Mouse (Mus musculus): ENCODE measurements around the gene Rtkn. TPM values are rescaled to one million over a fixed set of nuclear protein-coding genes. Genes with fewer than 3 reads are reported as not detected.

Gene Rtkn
- polyA plus RNA-seq, 1 experiment = 169 TPM

DNA sequence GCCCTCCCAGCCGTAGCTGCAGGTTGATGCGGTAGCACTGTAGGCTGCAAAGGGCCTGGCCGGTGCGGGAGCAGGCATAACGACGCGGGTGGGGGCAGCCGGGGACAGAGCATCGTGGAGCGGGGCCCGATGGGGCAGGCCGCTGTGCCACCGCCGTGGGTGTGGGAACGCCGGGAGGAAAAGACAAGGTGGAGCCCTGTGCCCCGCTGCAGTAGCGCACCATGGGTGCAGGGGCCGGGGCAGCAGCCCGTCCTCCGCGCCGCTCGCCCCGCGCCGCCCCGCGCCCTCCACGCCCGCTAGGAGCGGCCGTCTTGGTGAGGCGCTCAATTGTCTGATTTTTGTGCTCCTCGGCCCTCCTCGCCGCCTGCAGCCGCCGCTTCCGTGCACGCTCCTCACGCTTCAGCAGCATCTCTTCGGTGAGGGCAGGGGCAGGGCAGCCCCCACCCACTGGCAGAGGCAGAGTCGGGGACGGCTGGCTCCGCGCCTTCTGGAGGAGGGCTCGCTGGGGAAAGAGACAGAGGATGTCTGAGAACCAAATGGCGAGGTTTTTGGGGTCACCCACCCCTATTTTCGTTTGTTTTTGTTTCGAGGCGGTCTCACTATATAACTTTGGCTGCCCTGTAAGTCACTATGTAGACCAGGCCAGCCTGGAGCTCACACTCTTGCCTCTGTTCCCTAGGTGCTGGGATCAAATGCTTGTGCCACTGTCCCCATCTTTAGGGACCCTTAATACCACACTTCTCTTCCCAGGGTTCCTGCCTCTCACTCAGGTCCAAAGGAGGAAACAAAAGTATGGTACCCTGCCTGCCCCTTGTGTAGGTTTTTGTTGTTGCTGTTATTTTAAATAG, 13.2 kb upstream of the Rtkn start:
- Histone ChIP-seq H3K4me1 (ENCODE audit: control insufficient read depth, insufficient read depth, low read length) (no peaks in the 10 kb centered on the region), H3K4me3 (ENCODE audit: insufficient read depth, low read length) (peak overlapping the region; percentile 51), H3K27ac (ENCODE audit: insufficient read depth, low read length) (peak overlapping the region; percentile 18; the same call in 1 of the 2 replicates)
- no peak for TF ChIP-seq POLR2A (IDR thresholded peaks at IDR 0.05; ENCODE audit: extremely low read depth, insufficient read depth, low read length)
- no peak for TF ChIP-seq CTCF (IDR thresholded peaks at IDR 0.05; ENCODE audit: extremely low read depth, insufficient read depth, low read length)

DNA sequence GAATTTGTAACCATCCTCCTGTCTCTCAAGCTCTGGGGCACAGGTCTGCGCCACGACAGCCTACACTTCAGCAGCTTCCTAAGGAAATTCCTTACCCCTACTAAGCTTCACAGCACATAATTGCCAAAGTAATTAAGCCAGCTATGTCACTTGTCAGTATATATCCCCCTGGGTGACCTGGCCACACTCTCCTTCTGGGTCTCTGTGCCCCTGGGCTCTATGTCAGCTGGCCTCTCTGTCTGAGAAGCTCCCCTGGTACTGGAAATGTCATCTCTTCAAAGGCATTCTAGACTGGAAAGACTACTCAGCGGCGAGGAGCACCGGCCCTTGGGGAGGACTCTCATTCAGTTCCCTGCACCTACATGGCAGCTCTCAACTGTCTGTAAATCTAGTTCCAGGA, 12.3 kb upstream of the Rtkn start:
- H3K27ac ChIP-seq (ENCODE audit: insufficient read depth, low read length) = no peak overlapping the region
- no peaks in the 10 kb centered on the region for H3K4me1 ChIP-seq (ENCODE audit: control insufficient read depth, insufficient read depth, low read length)
- TF ChIP-seq POLR2A (IDR thresholded peaks at IDR 0.05; ENCODE audit: extremely low read depth, insufficient read depth, low read length) (no peak), CTCF (IDR thresholded peaks at IDR 0.05; ENCODE audit: extremely low read depth, insufficient read depth, low read length) (no peak)

GRCm38 (mm10) chr6:83124851-83125312, 10.4 kb upstream of the Rtkn start:
- H3K4me1 ChIP-seq (ENCODE audit: control insufficient read depth, insufficient read depth, low read length) = no peaks in the 10 kb centered on the region
- TF ChIP-seq CTCF (IDR thresholded peaks at IDR 0.05; ENCODE audit: extremely low read depth, insufficient read depth, low read length) = no peak
- TF ChIP-seq POLR2A (IDR thresholded peaks at IDR 0.05; ENCODE audit: extremely low read depth, insufficient read depth, low read length) = peak; percentile 72
- peak overlapping the region; percentile 63 for H3K4me3 ChIP-seq (ENCODE audit: insufficient read depth, low read length)
- no peak overlapping the region for H3K27ac ChIP-seq (ENCODE audit: insufficient read depth, low read length)

More for the DNA sequence above, 12.3 kb upstream of the Rtkn start:
- H3K4me3 ChIP-seq (ENCODE audit: insufficient read depth, low read length) = no peak overlapping the region

DNA sequence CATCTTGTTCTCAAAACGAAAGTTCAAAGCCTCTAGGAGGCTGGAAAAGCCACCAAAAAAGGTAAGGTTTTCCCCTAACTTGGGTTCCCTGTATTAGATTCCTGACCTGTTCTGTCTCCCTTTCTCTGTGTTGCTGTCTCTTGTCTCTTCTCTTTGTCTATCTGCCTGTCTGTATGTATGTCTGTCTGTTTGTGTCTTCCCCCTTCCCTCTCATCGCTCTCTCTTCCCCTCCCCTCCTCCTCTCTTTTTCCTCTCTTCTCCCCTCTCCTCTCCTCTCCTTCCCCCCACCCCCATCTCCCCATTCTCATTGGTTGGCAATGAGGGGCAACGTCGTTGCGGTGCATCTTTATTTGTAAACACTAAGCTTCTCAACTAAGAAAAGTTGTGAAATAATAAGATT, 9.9 kb upstream of the Rtkn start, which contains the start of gene Ino80b:
Ino80b (minus strand) TSS at position 101 of the 400 bp plus-strand sequence.
- no peak within 1 kb of the TSS for H3K27ac ChIP-seq (ENCODE audit: insufficient read depth, low read length)

GRCm38 (mm10) chr6:83127419-83127818, 7.8 kb upstream of the Rtkn start:
- Histone ChIP-seq H3K27ac (ENCODE audit: insufficient read depth, low read length) (no peak overlapping the region), H3K4me1 (ENCODE audit: control insufficient read depth, insufficient read depth, low read length) (no peaks in the 10 kb centered on the region), H3K4me3 (ENCODE audit: insufficient read depth, low read length) (no peak overlapping the region)
- TF ChIP-seq CTCF (IDR thresholded peaks at IDR 0.05; ENCODE audit: extremely low read depth, insufficient read depth, low read length) (no peak), POLR2A (IDR thresholded peaks at IDR 0.05; ENCODE audit: extremely low read depth, insufficient read depth, low read length) (no peak)

More for the DNA sequence above, 9.9 kb upstream of the Rtkn start, which contains the start of gene Ino80b:
- no peaks in the 10 kb centered on the region for H3K4me1 ChIP-seq (ENCODE audit: control insufficient read depth, insufficient read depth, low read length)
- TF ChIP-seq CTCF (IDR thresholded peaks at IDR 0.05; ENCODE audit: extremely low read depth, insufficient read depth, low read length) (no peak), POLR2A (IDR thresholded peaks at IDR 0.05; ENCODE audit: extremely low read depth, insufficient read depth, low read length) (no peak)
- peak within 1 kb of the TSS; percentile 63 for H3K4me3 ChIP-seq (ENCODE audit: insufficient read depth, low read length)

DNA sequence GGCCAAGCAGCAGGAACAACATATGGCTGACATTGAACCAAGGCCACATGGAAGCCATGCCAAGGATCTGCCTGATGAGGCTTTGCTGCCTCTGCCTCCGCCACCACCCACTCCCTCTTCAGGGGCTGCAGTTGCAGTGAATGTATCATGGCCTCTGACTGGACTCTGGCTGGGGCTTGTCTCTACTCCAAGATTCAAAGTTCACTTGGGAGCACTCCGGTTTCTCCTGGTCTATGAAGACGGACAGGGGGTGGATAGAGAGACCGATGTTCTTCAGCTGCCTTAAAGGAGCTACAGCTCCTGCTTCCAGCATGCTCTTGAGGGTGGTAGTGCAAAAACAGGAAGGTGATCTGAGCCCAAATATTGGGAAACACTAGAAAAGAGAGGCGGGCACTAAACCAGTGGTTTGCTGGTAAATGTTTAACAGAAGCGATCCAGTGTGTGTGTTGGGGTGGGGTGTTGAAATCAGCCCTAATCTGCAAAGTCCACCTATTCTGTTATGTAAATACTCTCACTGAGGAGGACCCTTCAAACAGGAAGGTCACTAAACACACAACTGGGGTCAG, 3.7 kb upstream of the Rtkn start:
- Histone ChIP-seq H3K4me1 (ENCODE audit: control insufficient read depth, insufficient read depth, low read length) (no peaks in the 10 kb centered on the region), H3K27ac (ENCODE audit: insufficient read depth, low read length) (no peak overlapping the region), H3K4me3 (ENCODE audit: insufficient read depth, low read length) (no peak overlapping the region)
- TF ChIP-seq POLR2A (IDR thresholded peaks at IDR 0.05; ENCODE audit: extremely low read depth, insufficient read depth, low read length) (no peak), CTCF (IDR thresholded peaks at IDR 0.05; ENCODE audit: extremely low read depth, insufficient read depth, low read length) (no peak)

DNA sequence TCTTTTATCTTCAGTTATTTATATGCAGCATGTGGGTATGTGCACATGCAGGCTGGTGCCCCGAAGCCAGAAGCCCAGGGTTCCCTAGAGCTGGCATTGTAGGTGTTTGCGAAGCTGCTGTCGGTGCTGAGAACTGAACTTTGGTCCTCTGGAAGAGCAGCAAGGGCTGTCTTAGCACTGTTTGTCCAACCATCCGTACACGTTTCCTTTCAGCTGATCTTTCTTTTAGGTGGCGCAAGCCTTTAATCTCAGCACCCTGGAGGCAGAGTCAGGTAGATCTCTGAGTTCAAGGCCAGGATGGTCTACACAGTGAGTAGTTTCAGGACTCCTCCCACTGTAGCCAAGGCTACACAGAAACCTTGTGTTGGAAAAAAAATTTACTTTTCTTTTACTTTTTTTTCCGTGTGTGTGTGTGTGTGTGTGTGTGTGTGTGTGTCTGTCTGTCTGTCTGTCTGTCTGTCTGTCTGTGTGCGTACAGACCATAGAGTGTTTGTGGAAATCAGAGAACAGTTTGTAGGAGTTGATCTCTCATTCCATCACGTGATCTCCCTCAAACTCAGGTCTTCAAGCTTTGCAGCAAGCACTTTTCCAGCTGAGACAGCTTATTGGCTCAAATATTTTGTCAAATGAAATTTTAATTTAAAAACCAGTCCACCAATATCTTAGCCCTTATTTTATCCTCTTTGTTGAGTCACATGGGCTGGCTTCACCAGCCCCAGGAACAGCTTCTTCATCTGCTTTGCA, 2.9 kb upstream of the Rtkn start:
- no peaks in the 10 kb centered on the region for H3K4me1 ChIP-seq (ENCODE audit: control insufficient read depth, insufficient read depth, low read length)
- no peak overlapping the region for H3K27ac ChIP-seq (ENCODE audit: insufficient read depth, low read length)
- no peak overlapping the region for H3K4me3 ChIP-seq (ENCODE audit: insufficient read depth, low read length)
- TF ChIP-seq CTCF (IDR thresholded peaks at IDR 0.05; ENCODE audit: extremely low read depth, insufficient read depth, low read length) (no peak), POLR2A (IDR thresholded peaks at IDR 0.05; ENCODE audit: extremely low read depth, insufficient read depth, low read length) (no peak)

DNA sequence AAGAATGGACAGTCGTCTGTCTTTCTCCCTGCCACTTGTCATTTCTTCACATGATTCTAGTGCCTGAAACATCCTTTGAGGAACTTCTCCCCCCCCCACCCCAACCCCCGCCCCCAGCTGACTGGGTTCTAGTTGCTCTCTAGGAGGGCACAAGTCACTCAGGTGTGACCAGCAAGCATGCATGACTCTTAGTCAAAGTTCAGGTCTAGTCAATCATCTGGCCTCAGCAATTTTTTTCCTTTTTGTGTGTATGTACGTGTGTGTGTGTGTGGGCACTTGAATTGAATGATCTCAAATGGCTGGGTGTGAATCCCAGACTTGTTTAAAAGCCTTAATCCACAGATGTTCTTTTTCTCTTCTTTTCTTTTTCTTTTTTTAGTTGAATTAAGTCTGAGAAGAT, 1.0 kb upstream of the Rtkn start:
- Histone ChIP-seq H3K4me1 (ENCODE audit: control insufficient read depth, insufficient read depth, low read length) (no peaks in the 10 kb centered on the region), H3K4me3 (ENCODE audit: insufficient read depth, low read length) (no peak overlapping the region), H3K27ac (ENCODE audit: insufficient read depth, low read length) (no peak overlapping the region)
- TF ChIP-seq POLR2A (IDR thresholded peaks at IDR 0.05; ENCODE audit: extremely low read depth, insufficient read depth, low read length) = no peak
- no peak for TF ChIP-seq CTCF (IDR thresholded peaks at IDR 0.05; ENCODE audit: extremely low read depth, insufficient read depth, low read length)

DNA sequence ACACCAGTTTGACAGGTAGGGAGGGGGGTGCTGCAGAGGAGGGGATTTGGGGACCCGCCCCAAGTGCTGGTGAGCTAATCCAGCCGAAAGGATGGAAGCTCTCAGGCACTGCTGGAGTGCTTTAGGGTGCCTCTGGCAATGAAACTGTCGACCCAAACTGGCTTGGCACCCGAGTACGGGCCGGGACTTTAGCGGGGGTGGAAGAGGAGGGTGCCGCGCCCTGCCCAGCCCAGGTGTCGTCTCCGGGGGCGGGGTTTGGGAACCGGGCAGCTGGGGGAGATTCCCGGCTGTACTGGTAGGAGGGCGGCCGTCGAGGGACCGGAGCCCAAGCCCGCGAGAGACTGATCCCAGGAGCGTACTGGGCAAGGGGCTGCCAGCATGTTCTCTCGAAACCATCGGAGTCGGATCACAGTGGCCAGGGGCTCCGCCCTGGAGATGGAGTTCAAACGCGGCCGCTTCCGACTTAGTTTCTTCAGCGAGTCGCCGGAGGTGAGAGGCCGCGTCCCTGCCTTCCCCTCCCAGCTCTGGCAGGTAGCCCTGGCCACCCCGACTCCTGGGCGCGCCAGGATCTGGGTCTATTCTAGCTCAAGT, 403 bp downstream of the Rtkn start:
- Histone ChIP-seq H3K4me3 (ENCODE audit: insufficient read depth, low read length) (peak overlapping the region; percentile 54), H3K4me1 (ENCODE audit: control insufficient read depth, insufficient read depth, low read length) (no peaks in the 10 kb centered on the region), H3K27ac (ENCODE audit: insufficient read depth, low read length) (peak overlapping the region; percentile 89)
- TF ChIP-seq POLR2A (IDR thresholded peaks at IDR 0.05; ENCODE audit: extremely low read depth, insufficient read depth, low read length) (no peak), CTCF (IDR thresholded peaks at IDR 0.05; ENCODE audit: extremely low read depth, insufficient read depth, low read length) (no peak)

Data from cortical plate, adult 2 months (tissue).